Mouse (Mus musculus): ENCODE measurements at regions not wholly inside any gene's neighbourhood (a gene's known extent, or its start where the extent isn't known, plus 50 kb on each side); places are given as distances from the start of the nearest gene placed in this dataset.

DNA sequence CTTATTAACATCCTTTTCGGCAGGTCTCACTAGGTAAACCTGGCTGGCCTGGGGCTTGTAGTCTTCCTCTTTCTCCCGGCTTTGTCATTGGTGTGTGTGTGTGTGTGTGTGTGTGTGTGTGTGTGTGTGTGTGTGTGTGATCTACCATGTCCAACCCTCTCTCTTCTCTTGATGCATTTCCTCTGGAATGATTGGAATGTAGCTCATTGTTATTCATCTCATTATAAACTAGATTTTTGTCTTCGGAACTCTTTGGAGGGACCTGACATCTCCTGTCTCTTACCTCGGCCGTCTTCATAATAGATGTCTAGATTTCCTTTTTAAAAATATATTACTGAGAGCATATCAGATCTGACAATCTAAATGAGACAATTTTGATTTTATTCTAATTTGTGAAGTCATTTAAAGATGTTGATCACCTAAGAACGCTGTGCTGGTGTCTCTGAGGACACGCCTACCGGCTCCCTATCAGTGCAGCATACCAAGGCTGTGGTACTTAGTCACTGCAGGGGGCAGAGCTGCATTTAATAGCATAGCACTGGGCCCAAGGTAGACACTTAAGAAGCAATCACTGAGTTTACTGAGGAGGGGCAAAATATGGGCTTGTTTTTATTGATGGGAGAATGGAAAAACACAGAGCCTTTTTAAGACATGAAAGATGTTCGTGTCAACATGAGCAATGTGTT lies 187.1 kb upstream of the Ctbp2 start:
- no peaks in the 10 kb centered on the region for H3K27me3 ChIP-seq (replicated peaks; ENCODE audit: control insufficient read depth, insufficient read depth, low read length)
- no peaks in the 10 kb centered on the region for H3K9me3 ChIP-seq (ENCODE audit: control insufficient read depth, low read length)
- H3K9ac ChIP-seq (ENCODE audit: low read depth, low read length), result no peak overlapping the region
- H3K4me2 ChIP-seq (ENCODE audit: low read depth, low read length), result no peak overlapping the region
- 51% methylated on average over 9 of the region's 9 CpGs for WGBS
- no peaks in the 10 kb centered on the region for H3K36me3 ChIP-seq (ENCODE audit: control insufficient read depth, insufficient read depth, low read length)
- H3K4me1 ChIP-seq (ENCODE audit: control insufficient read depth, insufficient read depth, low read length), result no peaks in the 10 kb centered on the region
- no peak overlapping the region for H3K4me3 ChIP-seq (ENCODE audit: low read length)
- no peak for ATAC-seq
- H3K27ac ChIP-seq (ENCODE audit: low read length), result no peak overlapping the region

DNA sequence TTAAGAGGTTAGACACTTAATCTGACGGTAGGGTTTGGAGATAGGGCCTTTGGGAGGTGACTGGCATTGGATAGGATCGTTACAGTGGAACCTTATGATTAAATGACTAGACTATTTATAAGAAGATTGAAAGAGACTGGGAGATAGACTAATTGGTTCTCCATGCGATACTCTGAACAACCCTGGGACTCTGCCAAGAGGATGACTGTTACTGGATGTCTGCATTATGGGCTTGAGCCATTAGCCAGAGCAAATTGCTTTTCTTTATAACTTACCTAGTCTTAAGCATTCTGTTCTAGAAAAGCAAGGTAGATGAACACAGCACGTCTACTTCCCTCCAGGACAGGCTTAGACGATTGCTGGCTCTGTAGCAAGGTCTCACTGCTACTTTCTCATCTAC lies 180.3 kb upstream of the Ctbp2 start:
- Histone ChIP-seq H3K4me3 (ENCODE audit: low read length) (no peak overlapping the region), H3K4me1 (ENCODE audit: control insufficient read depth, insufficient read depth, low read length) (no peaks in the 10 kb centered on the region), H3K9me3 (ENCODE audit: control insufficient read depth, low read length) (no peaks in the 10 kb centered on the region), H3K27ac (ENCODE audit: low read length) (no peak overlapping the region), H3K9ac (ENCODE audit: low read depth, low read length) (no peak overlapping the region), H3K27me3 (replicated peaks; ENCODE audit: control insufficient read depth, insufficient read depth, low read length) (no peaks in the 10 kb centered on the region), H3K4me2 (ENCODE audit: low read depth, low read length) (no peak overlapping the region), H3K36me3 (ENCODE audit: control insufficient read depth, insufficient read depth, low read length) (no peaks in the 10 kb centered on the region)
- WGBS, result 78% methylated on average over 5 of the region's 5 CpGs
- no peak for ATAC-seq

DNA sequence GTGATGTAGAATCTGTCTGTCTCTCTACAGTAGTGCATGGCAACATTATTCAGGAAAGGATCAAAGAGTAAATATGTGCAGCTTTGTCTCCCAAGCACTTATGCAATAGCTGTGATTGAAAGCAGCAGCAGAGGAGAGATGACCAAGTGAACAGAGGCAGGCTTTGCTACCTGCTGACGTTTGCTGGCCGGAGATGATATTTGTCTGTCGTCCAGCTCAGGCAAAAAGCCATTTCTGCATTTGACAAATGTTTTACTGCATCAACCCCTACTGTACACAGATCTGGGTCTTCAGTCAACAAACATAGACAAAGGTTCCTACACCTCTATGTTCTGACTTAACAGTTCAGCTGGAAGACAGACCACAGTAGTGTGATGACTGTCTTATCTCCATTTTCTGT lies 166.3 kb upstream of the Ctbp2 start:
- H3K4me1 ChIP-seq (ENCODE audit: control insufficient read depth, insufficient read depth, low read length), result no peaks in the 10 kb centered on the region
- no peaks in the 10 kb centered on the region for H3K9me3 ChIP-seq (ENCODE audit: control insufficient read depth, low read length)
- no peak overlapping the region for H3K4me2 ChIP-seq (ENCODE audit: low read depth, low read length)
- WGBS, result 78% methylated on average over 3 of the region's 3 CpGs
- no peaks in the 10 kb centered on the region for H3K36me3 ChIP-seq (ENCODE audit: control insufficient read depth, insufficient read depth, low read length)
- no peaks in the 10 kb centered on the region for H3K27me3 ChIP-seq (replicated peaks; ENCODE audit: control insufficient read depth, insufficient read depth, low read length)
- no peak overlapping the region for H3K4me3 ChIP-seq (ENCODE audit: low read length)
- no peak overlapping the region for H3K9ac ChIP-seq (ENCODE audit: low read depth, low read length)
- no peak for ATAC-seq
- H3K27ac ChIP-seq (ENCODE audit: low read length), result no peak overlapping the region

DNA sequence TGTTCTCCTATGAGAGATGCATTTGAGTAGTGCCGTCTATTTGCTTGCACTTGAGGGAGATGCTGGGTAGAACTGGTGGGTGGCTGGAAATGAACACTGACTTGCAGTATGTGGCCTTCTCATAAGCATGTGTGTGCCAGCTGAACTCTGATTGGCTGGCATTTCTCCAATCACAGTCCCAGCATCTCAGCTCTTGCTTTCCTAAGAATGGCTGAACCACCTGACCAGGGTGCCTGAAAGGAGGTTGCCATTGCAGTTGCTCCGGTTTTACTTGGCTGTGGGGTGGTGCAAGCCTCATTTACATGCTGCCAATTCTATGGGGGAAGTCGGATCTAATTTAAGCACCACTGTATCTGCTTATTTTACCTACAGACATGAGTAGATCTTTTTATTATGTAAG lies 164.1 kb upstream of the Ctbp2 start:
- H3K36me3 ChIP-seq (ENCODE audit: control insufficient read depth, insufficient read depth, low read length), result no peaks in the 10 kb centered on the region
- no peak for ATAC-seq
- no peak overlapping the region for H3K27ac ChIP-seq (ENCODE audit: low read length)
- H3K27me3 ChIP-seq (replicated peaks; ENCODE audit: control insufficient read depth, insufficient read depth, low read length), result no peaks in the 10 kb centered on the region
- H3K9me3 ChIP-seq (ENCODE audit: control insufficient read depth, low read length), result no peaks in the 10 kb centered on the region
- H3K4me1 ChIP-seq (ENCODE audit: control insufficient read depth, insufficient read depth, low read length), result no peaks in the 10 kb centered on the region
- no peak overlapping the region for H3K9ac ChIP-seq (ENCODE audit: low read depth, low read length)
- no peak overlapping the region for H3K4me2 ChIP-seq (ENCODE audit: low read depth, low read length)
- no peak overlapping the region for H3K4me3 ChIP-seq (ENCODE audit: low read length)
- 68% methylated on average over 3 of the region's 3 CpGs for WGBS

DNA sequence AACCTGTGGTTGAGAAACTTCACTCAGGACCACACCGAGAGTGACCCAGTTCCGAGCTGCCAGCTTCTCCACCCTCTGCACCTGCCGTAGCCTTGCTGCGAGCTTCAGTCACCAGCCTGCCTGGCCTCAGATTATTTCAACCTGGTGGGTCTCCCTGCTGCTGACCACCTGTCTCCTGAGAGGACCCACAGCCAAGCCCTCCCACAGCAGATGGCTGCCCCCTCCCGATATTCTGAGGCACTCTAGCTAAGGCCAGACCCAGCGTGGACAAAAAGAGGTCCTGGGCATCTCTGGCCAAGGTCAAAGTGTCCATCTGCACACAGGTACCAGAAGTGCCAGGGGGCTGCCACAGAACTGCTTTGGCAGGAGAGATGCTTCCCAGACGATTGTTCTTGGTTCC lies 162.7 kb upstream of the Ctbp2 start:
- Histone ChIP-seq H3K4me1 (ENCODE audit: control insufficient read depth, insufficient read depth, low read length) (no peaks in the 10 kb centered on the region), H3K27me3 (replicated peaks; ENCODE audit: control insufficient read depth, insufficient read depth, low read length) (no peaks in the 10 kb centered on the region), H3K4me3 (ENCODE audit: low read length) (no peak overlapping the region), H3K9me3 (ENCODE audit: control insufficient read depth, low read length) (no peaks in the 10 kb centered on the region), H3K9ac (ENCODE audit: low read depth, low read length) (no peak overlapping the region), H3K36me3 (ENCODE audit: control insufficient read depth, insufficient read depth, low read length) (no peaks in the 10 kb centered on the region), H3K4me2 (ENCODE audit: low read depth, low read length) (no peak overlapping the region), H3K27ac (ENCODE audit: low read length) (no peak overlapping the region)
- no peak for ATAC-seq
- 81% methylated on average over 7 of the region's 7 CpGs for WGBS

DNA sequence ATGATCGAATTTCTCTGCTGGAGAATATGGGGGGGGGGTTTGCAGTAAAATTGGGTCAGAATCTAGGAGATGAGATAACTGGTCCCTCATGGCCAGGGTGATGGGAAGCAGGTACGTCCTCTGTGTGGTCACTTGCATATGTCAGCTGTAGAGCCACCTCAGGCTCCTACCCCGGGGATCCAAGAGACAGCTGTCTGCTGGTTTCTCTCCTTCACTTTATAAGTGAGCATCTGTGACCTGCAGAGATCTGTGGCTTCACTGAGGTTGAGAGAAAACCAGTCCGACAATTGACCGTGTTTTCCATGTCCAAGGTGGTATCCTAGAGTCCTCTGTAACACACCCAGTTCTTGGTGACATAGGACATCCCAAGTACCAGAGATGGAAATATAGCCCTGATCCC lies 162.1 kb upstream of the Ctbp2 start:
- Histone ChIP-seq H3K27ac (ENCODE audit: low read length) (no peak overlapping the region), H3K27me3 (replicated peaks; ENCODE audit: control insufficient read depth, insufficient read depth, low read length) (no peaks in the 10 kb centered on the region), H3K9ac (ENCODE audit: low read depth, low read length) (no peak overlapping the region), H3K36me3 (ENCODE audit: control insufficient read depth, insufficient read depth, low read length) (no peaks in the 10 kb centered on the region), H3K9me3 (ENCODE audit: control insufficient read depth, low read length) (no peaks in the 10 kb centered on the region), H3K4me2 (ENCODE audit: low read depth, low read length) (no peak overlapping the region), H3K4me1 (ENCODE audit: control insufficient read depth, insufficient read depth, low read length) (no peaks in the 10 kb centered on the region), H3K4me3 (ENCODE audit: low read length) (no peak overlapping the region)
- 81% methylated on average over 5 of the region's 5 CpGs for WGBS
- no peak for ATAC-seq

DNA sequence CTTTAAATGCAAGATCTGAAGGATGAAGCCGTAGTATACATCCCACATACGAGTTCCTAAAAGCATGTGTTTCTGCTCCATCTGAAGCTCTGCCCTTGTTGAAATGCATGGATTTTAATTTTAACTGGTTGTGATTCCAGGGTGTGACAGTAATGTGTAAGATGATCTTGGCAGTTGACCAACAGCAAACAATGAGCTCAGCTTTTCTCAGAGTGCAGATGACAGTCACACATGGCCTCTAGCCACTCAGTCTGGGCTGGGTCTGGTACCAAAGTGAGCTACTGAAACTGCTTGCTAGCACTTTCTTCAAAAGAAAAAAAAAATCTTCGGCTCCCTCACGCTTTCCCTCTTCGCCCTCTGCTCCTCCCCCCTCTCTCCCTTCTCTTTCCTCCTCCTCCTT lies 138.0 kb upstream of the Ctbp2 start:
- Histone ChIP-seq H3K4me3 (ENCODE audit: low read length) (no peak overlapping the region), H3K36me3 (ENCODE audit: control insufficient read depth, insufficient read depth, low read length) (no peaks in the 10 kb centered on the region), H3K9ac (ENCODE audit: low read depth, low read length) (no peak overlapping the region), H3K4me2 (ENCODE audit: low read depth, low read length) (no peak overlapping the region), H3K9me3 (ENCODE audit: control insufficient read depth, low read length) (no peaks in the 10 kb centered on the region), H3K27ac (ENCODE audit: low read length) (no peak overlapping the region), H3K4me1 (ENCODE audit: control insufficient read depth, insufficient read depth, low read length) (no peaks in the 10 kb centered on the region), H3K27me3 (replicated peaks; ENCODE audit: control insufficient read depth, insufficient read depth, low read length) (no peaks in the 10 kb centered on the region)
- WGBS, result 62% methylated on average over 5 of the region's 5 CpGs
- ATAC-seq, result no peak

DNA sequence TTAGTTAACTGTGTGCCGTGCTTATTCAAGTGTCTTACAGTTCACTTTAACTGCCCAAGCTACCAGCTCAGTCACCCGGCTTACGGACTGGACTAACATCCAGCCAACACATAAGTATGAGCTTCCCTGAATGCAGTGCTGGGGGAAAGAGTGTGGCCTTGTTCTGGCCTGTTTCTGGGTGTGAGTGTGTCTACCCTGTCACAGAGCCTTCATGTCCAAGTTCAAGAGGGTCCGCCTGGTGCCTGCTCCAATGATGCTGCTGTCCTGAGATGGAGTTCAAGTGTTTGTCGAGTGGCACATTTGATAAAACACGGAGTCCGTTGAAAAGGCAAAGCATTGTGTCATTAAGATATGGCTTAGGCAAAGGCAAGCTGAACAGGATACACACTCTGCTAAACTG lies 135.0 kb upstream of the Ctbp2 start:
- H3K27me3 ChIP-seq (replicated peaks; ENCODE audit: control insufficient read depth, insufficient read depth, low read length), result no peaks in the 10 kb centered on the region
- no peak overlapping the region for H3K4me3 ChIP-seq (ENCODE audit: low read length)
- no peaks in the 10 kb centered on the region for H3K36me3 ChIP-seq (ENCODE audit: control insufficient read depth, insufficient read depth, low read length)
- WGBS, result 85% methylated on average over 7 of the region's 7 CpGs
- H3K9ac ChIP-seq (ENCODE audit: low read depth, low read length), result no peak overlapping the region
- no peak overlapping the region for H3K27ac ChIP-seq (ENCODE audit: low read length)
- no peak for ATAC-seq
- no peaks in the 10 kb centered on the region for H3K9me3 ChIP-seq (ENCODE audit: control insufficient read depth, low read length)
- no peaks in the 10 kb centered on the region for H3K4me1 ChIP-seq (ENCODE audit: control insufficient read depth, insufficient read depth, low read length)
- H3K4me2 ChIP-seq (ENCODE audit: low read depth, low read length), result no peak overlapping the region

DNA sequence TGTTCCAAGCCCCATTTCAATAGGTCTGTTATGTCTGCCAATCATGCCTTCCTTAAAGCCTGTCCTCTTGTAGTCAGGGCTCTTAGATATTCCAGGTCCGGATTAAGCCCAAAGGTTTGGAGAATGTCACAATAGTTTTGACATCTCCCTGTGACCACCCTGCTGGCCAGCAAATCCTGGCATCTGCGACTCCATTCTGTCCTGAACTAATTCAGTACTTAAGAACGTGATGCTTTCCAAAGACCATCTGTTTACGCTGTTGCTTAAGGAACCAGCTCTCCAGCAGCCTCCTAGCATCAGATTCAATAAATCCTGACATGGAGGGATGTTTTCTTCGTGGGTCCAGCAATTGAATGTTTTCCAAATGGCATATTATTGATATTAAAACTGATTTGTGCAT lies 132.7 kb upstream of the Ctbp2 start:
- Histone ChIP-seq H3K4me3 (ENCODE audit: low read length) (no peak overlapping the region), H3K27me3 (replicated peaks; ENCODE audit: control insufficient read depth, insufficient read depth, low read length) (no peaks in the 10 kb centered on the region), H3K27ac (ENCODE audit: low read length) (no peak overlapping the region), H3K36me3 (ENCODE audit: control insufficient read depth, insufficient read depth, low read length) (no peaks in the 10 kb centered on the region), H3K4me2 (ENCODE audit: low read depth, low read length) (no peak overlapping the region), H3K4me1 (ENCODE audit: control insufficient read depth, insufficient read depth, low read length) (no peaks in the 10 kb centered on the region), H3K9ac (ENCODE audit: low read depth, low read length) (no peak overlapping the region), H3K9me3 (ENCODE audit: control insufficient read depth, low read length) (no peaks in the 10 kb centered on the region)
- no peak for ATAC-seq
- WGBS, result 43% methylated on average over 5 of the region's 5 CpGs

DNA sequence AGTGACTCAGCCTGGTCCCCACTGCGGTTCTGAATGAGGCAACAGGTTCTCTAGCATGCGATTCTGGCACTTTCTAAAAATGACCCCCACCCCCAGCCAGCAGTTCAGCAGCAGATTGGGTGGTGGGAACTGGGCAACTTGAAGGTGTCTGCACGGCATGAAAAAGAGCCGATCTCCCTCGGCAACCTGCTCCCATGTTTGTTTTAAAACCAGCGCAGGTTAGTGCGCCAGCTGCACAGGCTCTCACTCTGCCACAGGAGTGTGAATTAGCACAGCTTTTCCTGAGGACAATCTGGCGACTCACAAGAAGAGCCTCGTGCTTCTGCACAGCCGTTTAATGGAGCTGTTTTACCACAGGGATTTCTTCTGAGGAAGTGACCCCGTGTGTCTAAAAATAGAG lies 120.4 kb upstream of the Ctbp2 start:
- ATAC-seq, result no peak
- Histone ChIP-seq H3K9ac (ENCODE audit: low read depth, low read length) (no peak overlapping the region), H3K4me3 (ENCODE audit: low read length) (no peak overlapping the region), H3K9me3 (ENCODE audit: control insufficient read depth, low read length) (no peaks in the 10 kb centered on the region), H3K4me1 (ENCODE audit: control insufficient read depth, insufficient read depth, low read length) (no peaks in the 10 kb centered on the region), H3K36me3 (ENCODE audit: control insufficient read depth, insufficient read depth, low read length) (no peaks in the 10 kb centered on the region), H3K4me2 (ENCODE audit: low read depth, low read length) (peak overlapping the region; percentile 9; the same call in 1 of the 2 replicates), H3K27ac (ENCODE audit: low read length) (no peak overlapping the region), H3K27me3 (replicated peaks; ENCODE audit: control insufficient read depth, insufficient read depth, low read length) (no peaks in the 10 kb centered on the region)
- WGBS, result 22% methylated on average over 11 of the region's 11 CpGs
